Mouse (Mus musculus): ENCODE results near the gene Slc16a8.

DNA sequence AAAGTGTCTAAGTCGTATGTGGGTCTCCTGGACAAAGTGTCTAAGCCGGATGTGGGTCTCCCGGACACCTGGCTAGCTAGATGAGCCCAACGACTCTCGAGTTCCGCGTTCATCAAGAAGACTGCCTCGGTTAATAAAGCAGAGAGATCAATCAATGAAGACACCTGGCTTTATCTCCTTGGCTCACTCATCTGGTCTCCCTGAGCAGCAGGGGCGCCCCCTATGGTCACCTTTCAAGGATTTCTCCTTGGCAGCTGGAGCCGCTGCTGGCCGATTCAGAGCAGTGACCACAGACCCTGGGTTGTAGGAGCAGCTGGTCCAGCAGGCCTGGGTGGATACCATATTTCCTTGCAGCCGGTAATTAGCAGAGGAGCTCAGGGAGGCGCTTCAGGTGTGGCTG lies 7.8 kb upstream of the Slc16a8 start:
- peak; percentile 50; the same call in 1 of the 2 replicates for TF ChIP-seq CTCF (IDR thresholded peaks at IDR 0.05)
- TF ChIP-seq POLR2A (IDR thresholded peaks at IDR 0.05; ENCODE audit: insufficient read depth, low read depth, low read length) = no peak
- TF ChIP-seq EP300 (IDR thresholded peaks at IDR 0.05; ENCODE audit: insufficient read depth, low read depth, low read length) = no peak

All from heart, adult 2 months (tissue).